Mouse (Mus musculus) cerebral cortex, adult 2 months (tissue): ENCODE measurements around the gene Mblac2.

Experiments used
- WGBS: fragments of 180-500 bp; shearing (Covaris S2); methylation state at CpG from one replicate; pipeline ENCODE4 v1.1.7; 2018; 5-methylcytosine and 5-hydroxymethylcytosine counted together

The Mblac2 gene

DNA sequence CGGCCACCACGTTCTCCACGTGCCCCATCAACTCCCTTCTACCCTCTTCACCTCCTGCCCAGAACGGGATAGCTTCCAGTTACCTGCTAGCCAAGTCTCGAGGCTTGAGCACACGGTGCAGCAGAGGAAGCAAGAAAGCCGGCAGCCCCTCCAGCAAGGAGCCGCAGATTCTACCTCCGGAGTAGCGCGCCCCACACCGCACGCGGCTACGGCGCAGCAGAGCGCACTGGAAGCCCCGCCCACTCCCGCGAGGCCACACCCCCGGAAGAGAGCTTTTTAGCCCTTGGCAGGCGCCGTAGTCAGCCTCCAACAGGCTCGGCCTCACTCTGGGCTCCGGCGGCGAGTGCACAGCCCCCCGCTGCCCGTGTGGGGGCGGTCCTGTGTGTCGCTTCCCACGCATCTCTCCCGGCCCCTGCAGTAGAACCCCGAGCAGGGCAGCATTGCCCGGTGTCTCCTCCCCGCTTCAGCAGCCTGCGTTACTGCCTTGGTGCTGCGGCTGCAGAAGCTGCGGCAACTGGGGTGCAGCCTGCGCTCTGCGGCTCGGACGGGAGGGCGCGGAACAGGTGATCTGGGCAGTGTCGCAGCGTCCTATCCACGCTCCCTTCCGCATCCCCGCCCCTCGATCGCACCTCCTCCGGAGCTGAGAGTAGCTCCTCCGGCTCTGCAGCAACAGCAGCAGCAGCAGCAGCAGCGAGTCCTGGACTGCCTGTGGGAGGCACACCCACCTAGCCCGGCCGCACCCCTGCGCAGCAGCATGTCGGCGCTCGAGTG lies at the start of gene Mblac2, which contains the start of gene Polr3g:
Gene Mblac2, plus strand, starts transcription at position 567 of the 771 bp plus-strand sequence.
Gene Polr3g, minus strand, starts transcription at position 239 of the 771 bp plus-strand sequence.
- under 1% methylated on average over 61 of the region's 61 CpGs for WGBS

DNA sequence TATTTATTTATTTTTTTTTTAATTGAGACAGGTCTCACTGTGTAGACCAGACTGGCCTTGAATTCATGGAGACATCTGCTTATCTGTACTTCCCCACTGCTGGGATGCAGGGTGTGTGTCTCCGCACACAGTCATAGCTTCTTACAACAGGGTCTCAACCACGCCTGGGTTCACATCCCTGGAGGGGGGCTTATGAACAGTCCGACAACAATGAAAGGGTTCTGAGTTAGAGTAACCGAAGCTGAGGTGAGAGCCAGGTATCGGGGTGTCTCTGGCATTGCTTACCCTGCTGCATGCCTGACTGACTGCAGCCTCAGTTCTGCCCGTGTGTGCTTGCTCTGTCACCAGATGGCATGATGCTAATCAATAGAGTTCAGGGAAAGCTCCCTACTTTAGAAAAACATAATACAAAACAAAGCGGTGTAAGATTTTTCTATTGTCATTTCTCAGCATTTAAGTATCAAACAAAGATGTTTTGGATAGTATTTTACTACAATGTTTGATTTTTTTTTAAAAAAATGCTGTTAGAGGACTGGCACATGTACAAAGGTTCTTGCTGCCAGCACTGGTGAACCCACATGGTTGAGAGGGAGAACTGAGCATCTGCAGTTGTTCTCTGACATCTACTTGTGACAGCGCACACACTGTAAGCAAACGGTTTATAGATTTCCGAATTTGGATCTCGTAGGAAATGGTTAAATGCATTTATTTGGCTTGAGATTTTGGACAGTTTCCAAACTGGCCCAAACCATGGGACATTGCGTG lies 47.4 kb upstream of the Mblac2 start:
- WGBS = 63% methylated on average over 12 of the region's 12 CpGs

DNA sequence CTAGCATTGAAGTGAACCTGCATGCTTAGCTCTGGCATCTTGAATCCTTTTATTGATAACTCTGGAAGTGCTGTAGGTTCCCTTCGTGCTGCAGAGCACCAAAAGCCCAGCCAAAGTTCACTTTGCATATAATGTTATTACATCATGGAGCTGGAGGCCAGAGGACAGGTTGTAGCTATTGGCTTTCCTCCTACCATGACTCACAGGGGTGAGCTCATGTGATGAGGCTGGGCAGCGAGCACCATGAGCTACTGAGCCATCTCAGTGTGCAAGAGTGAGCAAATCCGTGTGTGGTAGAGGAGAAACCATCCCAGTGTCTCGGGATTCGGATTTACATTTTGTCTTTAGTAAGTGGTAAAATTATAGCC lies 46.8 kb upstream of the Mblac2 start:
- 68% methylated on average over 5 of the region's 5 CpGs for WGBS

DNA sequence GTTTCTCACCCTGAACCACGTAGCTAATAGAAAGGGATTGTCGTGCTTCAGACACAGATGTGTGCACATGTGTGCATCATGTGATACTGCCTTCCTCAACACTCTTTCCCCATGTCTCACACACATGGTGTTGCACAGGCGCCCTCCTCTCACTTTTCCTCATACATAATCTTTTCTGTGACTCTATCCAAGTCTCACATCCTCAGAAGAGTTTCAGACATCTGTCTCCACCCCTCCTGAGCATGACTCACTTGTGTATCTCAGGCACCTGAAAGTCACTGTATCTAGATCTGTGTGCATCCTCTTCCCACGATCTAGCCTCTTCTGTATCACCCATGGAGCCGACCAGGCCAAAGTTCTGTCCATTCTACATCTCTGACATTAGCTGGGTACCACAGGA lies 43.4 kb upstream of the Mblac2 start:
- whole genome bisulfite sequencing = 74% methylated on average over 5 of the region's 5 CpGs

DNA sequence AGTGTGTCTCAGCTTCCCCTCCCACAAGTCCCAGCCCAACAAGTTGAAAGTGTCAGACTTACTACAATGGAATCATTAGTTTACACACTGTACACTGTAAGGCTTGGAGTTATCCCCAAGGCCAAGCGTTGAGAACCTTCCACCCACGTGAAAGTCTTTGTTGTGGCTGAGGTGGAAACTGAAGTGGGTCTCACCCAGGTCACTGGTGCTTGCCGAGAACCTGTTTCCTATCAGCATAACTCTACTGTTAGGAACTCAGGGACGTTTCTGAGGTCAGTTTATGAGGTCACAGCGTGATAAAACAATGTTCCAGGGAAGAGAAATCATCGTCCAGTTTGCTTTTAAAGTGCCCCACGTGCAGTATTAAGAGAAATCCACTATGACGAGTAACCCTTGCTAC lies 35.8 kb upstream of the Mblac2 start:
- WGBS = 90% methylated on average over 8 of the region's 8 CpGs

DNA sequence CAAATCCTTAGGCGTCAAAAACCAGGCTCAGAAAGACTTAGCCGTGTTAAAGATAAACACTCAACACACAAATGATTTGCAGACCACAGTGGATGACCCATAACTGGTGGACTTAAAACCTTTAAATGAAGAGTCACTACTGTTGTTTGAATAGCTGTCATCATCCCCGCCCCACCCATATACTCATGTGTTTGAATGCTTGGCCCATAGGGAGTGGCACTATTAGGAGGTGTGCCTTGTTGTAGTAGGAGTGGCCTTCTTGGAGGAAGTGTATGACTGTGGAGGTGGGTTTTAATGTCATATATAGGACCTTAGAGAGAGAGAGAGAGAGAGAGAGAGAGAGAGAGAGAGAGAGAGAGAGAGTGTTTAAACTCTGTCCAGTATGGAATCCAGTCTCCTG lies 28.0 kb upstream of the Mblac2 start:
- 94% methylated on average over 3 of the region's 3 CpGs for WGBS

DNA sequence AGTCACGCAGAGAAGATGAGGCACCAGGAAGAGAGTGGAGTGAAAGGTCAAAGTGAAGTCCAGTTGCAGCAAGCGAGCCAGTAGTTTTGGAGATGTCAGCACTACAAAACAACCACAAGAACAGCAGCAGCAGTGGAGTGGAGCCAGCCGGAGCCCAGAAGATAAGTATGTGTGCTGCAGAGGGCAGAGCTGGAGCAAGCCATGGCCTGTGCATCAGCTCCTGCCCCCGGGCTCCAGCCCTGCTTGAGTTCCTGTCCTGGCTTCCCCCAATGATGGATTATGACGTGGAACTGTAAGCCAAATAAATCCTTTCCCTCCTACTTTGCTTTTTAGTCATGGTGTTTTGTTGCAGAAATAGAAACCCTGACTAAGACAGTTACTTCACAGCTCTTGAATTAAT lies 26.9 kb upstream of the Mblac2 start:
- WGBS = 77% methylated on average over 5 of the region's 5 CpGs

DNA sequence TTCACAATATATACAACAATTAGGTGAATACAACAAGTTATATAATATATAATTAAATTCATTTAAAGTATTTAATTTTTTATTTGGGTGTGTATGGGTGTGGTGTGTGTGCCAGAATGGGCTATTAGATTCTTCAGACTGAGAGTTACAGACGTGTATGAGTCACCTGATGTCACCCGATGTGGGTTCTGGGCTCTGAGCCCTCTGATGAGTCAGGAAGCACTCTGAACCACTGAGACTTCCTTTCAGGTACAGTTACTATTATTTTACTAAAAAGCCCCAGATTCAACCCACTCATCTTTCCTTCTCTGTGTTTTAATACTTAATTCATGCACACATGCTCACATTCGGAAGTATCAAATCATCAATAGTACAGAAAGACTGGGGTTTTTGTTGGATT lies 26.3 kb upstream of the Mblac2 start:
- 61% methylated on average over 3 of the region's 3 CpGs for WGBS

DNA sequence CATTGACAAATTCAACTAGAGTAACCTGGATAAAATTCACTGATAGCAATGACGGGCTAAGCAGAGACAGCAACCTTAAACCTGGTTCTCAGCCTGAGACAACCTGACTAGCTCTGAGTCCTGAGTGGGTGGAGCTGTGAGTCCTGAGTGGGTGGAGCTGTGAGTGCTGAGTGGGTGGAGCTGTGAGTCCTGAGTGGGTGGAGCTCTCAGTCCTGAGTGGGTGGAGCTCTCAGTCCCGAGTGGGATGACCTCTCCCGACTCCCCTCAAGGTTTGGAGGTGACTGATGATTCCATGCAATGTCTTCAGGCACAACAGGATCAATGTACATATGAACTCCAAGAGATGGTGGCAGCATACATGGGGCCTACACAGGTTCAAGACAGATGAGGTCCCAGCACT lies 21.6 kb upstream of the Mblac2 start:
- 87% methylated on average over 3 of the region's 3 CpGs for WGBS

DNA sequence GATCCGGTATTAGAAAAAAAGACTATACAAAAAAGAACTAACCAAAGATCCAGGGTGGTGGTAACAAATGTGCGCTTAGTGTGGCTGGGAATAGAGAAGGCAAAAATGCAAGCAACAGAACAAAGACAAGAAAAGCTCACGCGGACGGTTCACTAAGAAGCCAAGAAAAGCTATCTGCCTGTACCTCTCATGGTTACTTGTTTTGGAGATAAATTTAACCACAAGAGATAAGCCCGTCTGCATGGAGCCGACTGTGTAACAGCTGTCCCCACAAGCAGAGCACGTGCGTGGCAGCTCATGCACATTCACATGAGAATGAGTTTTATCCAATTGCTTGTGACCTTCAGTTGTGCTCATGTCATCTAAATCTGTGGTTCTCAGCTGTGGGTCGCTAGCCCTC lies 20.7 kb upstream of the Mblac2 start:
- WGBS = 71% methylated on average over 10 of the region's 10 CpGs

DNA sequence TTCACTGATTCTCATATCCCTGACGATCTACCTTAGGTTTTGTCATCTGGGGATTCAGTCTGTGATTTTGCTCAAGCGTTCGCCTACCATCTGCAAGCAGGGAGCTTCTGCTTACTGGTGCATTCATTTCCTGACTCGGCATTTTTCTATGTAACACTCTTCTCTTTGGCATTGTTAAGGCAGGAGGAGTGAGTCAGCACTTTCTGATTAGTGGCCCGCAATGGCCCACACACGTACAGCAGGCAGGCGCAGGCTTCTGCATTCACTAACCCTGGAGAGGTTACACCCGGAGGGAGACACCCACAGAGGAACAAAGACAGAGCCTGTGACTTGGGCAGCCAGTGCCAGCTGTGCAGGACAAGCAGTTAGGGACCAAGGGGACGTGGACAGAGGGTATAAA lies 19.5 kb upstream of the Mblac2 start:
- 34% methylated on average over 9 of the region's 9 CpGs for WGBS

DNA sequence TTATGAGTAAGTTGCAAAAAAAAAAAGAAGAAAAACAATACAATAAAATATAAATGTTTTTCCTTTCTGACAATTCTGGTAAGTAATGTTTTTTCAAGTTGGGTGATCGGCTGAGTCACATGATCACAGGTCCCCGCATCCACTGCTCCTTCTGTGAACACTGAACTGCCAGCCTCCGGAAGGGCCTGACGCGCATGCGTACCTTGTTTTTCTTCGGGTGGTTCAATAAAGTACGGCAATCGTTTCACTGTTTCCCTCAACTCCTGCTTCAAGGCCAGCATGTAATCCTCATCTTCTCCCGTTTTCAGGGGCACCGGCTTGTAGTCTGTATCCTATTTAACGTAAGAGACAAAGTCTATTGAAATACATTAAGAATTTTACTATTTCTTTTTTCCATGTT lies 16.7 kb upstream of the Mblac2 start:
- 95% methylated on average over 12 of the region's 12 CpGs for WGBS

DNA sequence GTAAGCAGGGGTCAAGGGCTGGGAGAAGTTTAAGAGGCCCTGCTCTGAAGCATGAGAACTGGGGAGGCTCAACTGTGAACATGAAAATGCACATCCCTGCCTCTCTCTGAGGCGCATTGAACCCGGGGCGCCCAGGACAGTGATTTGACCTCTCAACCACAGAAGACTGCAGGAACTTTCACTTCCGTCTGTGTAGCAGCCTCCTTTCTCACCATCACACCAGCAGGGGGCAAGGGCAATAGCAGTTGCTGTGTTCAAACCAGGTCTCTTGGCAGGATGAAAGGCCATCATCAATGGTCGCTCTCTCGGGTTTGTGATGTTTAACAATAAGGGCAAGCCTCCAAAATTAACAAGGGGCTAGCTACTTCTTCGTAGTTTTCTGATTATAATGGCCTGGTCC lies 8.0 kb upstream of the Mblac2 start:
- 64% methylated on average over 7 of the region's 7 CpGs for WGBS

DNA sequence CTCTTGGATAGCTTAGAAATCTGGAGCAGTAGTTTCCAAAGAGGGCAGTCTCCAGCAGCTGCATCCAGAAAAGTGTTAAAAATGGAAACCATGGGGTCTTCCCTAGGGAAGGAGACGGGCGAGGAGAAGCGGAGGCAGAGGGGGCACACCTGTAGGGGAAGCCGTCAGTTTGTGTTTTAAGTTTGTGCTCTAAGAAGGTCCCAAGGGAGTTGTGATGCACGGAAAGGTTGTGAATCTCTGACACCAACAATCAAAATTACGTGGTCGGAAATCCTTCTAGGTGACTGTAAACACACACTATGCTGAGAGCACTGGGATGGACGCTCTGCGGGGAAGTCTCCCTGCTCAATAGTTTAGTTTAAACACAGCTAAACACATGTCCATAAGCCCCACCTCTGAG lies 7.5 kb upstream of the Mblac2 start:
- 91% methylated on average over 9 of the region's 9 CpGs for WGBS

DNA sequence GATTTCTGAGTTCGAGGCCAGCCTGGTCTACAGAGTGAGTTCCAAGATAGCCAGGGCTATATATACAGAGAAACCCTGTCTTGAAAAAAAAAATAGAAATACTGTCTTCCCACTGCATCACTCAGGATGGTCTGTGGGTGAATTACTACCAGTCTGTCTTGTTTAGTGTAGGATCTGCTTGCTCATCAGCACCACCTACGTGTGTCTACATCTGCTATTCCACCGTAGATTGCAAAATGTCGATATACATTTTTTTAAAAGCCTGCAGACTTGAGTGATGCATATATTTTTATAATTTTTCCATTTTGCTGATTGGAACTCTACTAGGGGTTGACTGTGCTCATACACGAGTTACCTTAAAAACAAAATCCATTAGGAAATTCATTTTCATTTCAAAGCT lies 4.8 kb upstream of the Mblac2 start:
- WGBS = 56% methylated on average over 5 of the region's 5 CpGs

DNA sequence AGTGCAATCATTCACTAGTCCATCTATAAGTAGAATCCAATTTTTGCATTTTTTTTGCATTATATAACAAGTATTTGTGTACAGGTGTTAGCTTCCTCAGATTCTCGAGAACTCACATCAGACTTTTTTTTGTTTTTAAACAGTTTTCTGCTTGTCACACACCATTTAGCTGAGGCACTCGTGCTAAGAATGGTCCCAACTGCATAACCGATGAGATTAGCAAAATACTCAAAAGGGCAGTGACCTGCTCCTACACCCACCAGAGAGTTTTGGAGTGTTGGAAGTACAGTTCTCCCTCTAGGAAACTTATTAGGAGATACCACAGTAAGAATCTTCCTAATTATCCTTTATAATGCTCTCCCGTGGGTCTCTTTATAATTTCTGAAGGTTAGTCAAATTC lies 1.3 kb upstream of the Mblac2 start:
- 35% methylated on average over 4 of the region's 4 CpGs for WGBS

DNA sequence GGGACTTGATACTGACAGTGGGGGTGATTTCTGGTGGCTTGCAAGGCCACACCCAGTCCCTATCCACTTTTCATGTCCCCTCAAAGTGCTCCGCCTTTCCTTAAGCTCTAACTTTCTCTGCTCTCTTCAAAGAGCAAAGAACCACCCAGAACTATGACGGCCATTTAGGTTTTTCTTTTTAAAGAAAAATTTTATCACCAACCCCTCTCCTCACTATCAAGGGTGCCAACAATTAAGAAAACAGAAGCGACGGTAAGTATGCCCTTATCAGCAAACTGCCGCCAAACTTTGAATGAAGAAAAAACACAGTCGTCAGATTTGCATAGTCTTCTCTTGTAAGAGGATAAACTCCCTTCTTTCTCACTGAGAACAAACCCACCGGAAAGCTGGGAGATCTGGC lies 875 bp upstream of the Mblac2 start:
- WGBS = 6% methylated on average over 7 of the region's 7 CpGs

DNA sequence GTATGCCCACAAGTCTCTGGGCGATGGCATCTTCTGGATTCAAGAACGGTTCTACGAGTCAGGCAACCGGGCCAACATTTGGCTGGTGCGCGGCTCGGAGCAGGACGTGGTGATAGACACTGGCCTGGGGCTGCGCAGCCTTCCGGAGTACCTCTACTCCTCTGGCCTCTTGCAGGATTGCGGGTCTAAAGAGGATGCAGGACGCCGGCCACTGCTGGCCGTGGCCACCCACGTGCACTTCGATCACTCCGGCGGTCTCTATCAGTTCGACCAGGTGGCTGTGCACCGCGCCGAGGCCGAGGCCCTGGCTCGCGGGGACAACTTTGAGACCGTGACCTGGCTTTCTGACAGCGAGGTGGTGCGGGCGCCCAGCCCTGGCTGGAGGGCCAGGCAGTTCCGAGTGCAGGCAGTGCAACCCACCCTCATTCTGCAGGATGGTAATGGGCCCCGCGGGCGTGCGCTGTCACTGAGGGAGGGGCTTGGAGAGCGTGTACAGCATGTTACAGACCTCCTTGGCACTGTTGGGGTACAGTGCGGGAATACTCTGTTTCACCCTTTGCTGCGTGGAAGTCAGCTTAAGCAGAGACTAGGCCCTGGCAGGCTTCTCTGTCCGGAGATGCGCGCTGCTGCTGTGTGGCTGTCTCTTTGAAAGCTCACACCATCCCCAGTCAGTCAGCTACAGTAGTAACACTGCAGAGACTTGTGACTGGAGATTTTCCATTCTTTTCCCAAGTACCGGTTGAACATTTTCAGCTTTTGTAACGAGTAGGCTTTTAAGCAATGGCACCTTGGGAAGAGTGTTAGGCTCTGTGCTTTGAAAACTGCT lies 618 bp downstream of the Mblac2 start:
- under 1% methylated on average over 42 of the region's 42 CpGs for WGBS

DNA sequence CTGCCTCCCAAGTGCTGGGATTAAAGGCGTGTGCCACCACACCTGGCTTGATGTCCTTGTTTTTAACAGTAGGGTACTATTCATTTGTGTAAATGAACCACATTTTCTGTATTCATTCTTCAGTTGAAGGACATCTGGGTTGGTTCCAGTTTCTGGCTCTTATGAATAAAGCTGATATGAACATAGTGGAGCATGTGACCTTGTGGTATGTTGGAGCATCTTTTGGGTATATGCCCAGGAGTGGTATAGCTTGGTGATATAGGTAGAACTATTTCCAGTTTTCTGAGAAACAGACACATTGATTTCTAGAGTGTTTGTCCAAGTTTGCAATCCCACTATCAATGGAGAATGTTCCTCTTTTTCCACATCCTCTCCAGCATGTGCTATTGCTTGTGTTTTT lies 2.8 kb downstream of the Mblac2 start:
- WGBS = 95% methylated on average over 1 of the region's 1 CpGs

DNA sequence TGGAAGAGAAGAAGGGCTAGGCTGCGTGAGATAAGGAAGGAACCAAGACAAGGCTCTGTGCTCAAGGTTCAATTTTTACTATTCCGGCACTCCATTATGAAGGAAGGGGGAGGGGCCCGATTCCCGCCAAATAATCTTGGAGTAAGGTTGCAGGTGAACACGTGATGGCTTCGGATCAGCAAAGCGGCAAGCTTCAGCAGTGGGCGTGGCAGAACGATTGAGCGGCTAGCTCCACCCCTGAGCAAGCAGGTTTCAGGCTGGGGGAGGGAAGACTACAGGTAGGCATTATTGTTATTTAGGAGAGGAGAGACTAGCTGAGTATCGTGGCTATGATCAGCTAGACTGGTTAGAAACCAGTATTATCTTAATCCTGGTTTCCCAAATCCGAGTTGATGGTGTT lies 17.0 kb downstream of the Mblac2 start:
- WGBS = 70% methylated on average over 12 of the region's 12 CpGs

DNA sequence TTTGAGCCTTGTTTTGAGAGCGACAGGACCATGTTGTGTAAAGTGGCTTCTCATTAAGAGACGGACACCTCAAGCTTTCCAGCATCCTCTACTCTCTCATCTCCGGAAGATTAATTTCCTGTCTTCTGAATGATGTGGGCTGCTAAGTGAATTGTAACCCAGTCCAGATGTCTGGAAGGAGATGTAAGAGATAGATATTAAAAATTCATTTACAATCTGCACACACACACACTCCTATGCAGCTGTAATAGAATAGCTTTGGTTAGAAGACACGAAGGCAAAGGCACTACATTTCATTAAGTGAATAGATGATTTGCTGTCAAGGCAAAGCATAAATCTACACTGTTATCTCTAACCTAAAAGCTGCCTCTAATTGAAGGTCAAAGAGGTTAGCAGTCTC lies 18.0 kb downstream of the Mblac2 start:
- 84% methylated on average over 4 of the region's 4 CpGs for WGBS

DNA sequence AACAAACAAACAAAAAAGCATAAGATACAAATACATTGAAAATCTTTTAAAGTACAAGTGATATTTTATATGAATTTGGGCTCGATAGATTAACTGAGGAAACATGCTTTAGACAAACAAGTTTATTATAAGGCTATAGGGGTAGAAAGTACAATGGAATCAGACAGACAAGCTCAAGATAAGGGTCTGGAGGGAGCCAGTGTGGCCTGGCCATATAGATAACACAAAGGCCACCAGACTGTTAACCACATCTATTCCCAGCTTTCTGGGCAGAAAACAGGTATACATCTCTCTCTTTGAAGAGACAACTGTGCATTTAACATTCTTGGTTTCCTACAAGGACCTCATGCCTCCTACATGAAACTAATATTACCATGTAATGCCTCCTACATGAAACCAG lies 19.2 kb downstream of the Mblac2 start:
- WGBS = 95% methylated on average over 1 of the region's 1 CpGs
